Mouse (Mus musculus) embryonic facial prominence, embryonic 12.5 days (tissue): Measurements from ENCODE around the gene Ttc24. TPM values are rescaled to one million over a fixed set of nuclear protein-coding genes. Genes with fewer than 3 reads are reported as not detected.

Source experiments
- ATAC-seq: fragments of 200-750 bp; cut with Nextera tagmentation; 2 replicates; pipeline ENCODE4 v1.8.0; 2017; ENCODE audit not compliant: insufficient number of reproducible peaks, insufficient read depth, low FRiP score, low TSS enrichment
- H3K27ac ChIP-seq: fragments of 300-500 bp; sonication (generic); 2 replicates; pipeline ENCODE4 v1.5.1; 2016; ENCODE audit warnings: mild to moderate bottlenecking
- H3K27me3 ChIP-seq: fragments of 300-500 bp; sonication (generic); 2 replicates; pipeline ENCODE4 v1.6.1; 2016; ENCODE audit warnings: mild to moderate bottlenecking, moderate library complexity
- H3K36me3 ChIP-seq: fragments of 300-500 bp; sonication (generic); 2 replicates; pipeline ENCODE4 v1.6.1; 2016; ENCODE audit warnings: mild to moderate bottlenecking
- H3K4me1 ChIP-seq: fragments of 300-500 bp; sonication (generic); 2 replicates; pipeline ENCODE4 v1.6.1; 2016
- H3K4me2 ChIP-seq: fragments of 300-500 bp; sonication (generic); replicated peaks from 2 replicates; pipeline ENCODE4 v1.6.1; 2016; ENCODE audit warnings: mild to moderate bottlenecking, moderate library complexity
- H3K4me3 ChIP-seq: fragments of 300-500 bp; sonication (generic); 2 replicates; pipeline ENCODE4 v1.5.1; 2016; ENCODE audit warnings: mild to moderate bottlenecking
- H3K9ac ChIP-seq: fragments of 300-500 bp; sonication (generic); 2 replicates; pipeline ENCODE4 v1.6.1; 2016; ENCODE audit warnings: mild to moderate bottlenecking, moderate library complexity
- H3K9me3 ChIP-seq: fragments of 300-500 bp; sonication (generic); 2 replicates; pipeline ENCODE4 v1.6.1; 2016; ENCODE audit warnings: mild to moderate bottlenecking, moderate library complexity
- WGBS: fragments of 180-500 bp; shearing (Covaris S2); methylation state at CpG from one replicate; pipeline ENCODE4 v1.1.7; 2016; 5-methylcytosine and 5-hydroxymethylcytosine counted together
- polyA plus RNA-seq: library from polyadenylated mRNA; unstranded; fragments of >200 nt; fragmentation: Nextera tagmentation; extraction: Ambion mirVana; gene quantifications from 2 replicates; pipeline ENCODE4 v1.2.1, GENCODE M21; 2016

Ttc24 gene
- polyA plus RNA-seq, 1 experiment from 2014 or later, result 0.46 TPM

DNA sequence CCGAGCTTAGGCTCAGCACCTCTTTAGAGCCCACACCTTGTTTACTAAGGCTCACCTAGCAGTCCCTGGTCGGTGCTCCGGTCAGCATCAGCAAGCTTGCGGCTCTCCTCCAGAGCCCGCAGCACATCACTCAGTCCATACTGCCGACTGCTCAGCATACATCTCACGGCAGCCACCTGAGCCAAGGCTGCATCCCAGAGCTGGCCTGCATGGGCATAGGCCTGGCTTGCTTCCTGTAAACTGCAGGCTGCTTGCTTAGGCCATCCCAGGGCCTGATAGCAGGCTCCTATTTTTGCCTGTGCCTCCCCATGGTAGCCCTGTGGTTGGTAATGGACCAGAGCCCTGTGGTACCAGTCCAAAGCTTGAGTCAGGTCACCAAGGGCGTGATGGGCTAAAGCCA is 3.3 kb downstream of the Ttc24 start:
- ATAC-seq, result no peak
- Histone ChIP-seq H3K4me3 (no peak overlapping the region), H3K9me3 (no peaks in the 10 kb centered on the region), H3K36me3 (no peaks in the 10 kb centered on the region), H3K27me3 (0 out of 2 replicates have a peak, but pooled peaks cover 3% of the 10 kb centered on the region), H3K4me2 (no peak overlapping the region), H3K27ac (no peak overlapping the region), H3K9ac (no peak overlapping the region), H3K4me1 (no peaks in the 10 kb centered on the region)
- 81% methylated on average over 8 of the region's 8 CpGs for WGBS

DNA sequence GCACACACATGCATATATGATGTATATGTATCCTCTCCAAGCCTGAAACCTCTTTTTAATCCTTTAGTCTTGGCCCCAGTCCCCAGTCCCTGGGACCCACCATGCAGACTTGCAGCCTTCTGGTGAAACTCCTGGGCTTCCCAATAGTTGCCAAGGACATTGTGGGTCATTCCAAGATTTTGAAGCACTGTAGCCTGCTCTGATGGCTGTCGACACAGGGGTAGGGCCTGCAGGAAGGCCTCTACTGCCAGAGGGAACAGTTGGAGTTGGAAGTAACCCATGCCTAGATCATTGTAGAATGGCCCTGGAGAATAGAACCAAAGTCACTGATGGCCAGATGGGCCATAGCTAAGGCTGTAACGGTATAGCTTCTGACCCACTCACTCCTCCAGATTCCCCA is 3.8 kb downstream of the Ttc24 start:
- H3K4me3 ChIP-seq, result no peak overlapping the region
- no peak overlapping the region for H3K4me2 ChIP-seq
- H3K9ac ChIP-seq, result no peak overlapping the region
- ATAC-seq, result no peak
- no peak overlapping the region for H3K27ac ChIP-seq
- H3K4me1 ChIP-seq, result no peaks in the 10 kb centered on the region
- no peaks in the 10 kb centered on the region for H3K9me3 ChIP-seq
- H3K27me3 ChIP-seq, result 0 out of 2 replicates have a peak, but pooled peaks cover 3% of the 10 kb centered on the region
- H3K36me3 ChIP-seq, result no peaks in the 10 kb centered on the region
- 57% methylated on average over 2 of the region's 2 CpGs for WGBS

DNA sequence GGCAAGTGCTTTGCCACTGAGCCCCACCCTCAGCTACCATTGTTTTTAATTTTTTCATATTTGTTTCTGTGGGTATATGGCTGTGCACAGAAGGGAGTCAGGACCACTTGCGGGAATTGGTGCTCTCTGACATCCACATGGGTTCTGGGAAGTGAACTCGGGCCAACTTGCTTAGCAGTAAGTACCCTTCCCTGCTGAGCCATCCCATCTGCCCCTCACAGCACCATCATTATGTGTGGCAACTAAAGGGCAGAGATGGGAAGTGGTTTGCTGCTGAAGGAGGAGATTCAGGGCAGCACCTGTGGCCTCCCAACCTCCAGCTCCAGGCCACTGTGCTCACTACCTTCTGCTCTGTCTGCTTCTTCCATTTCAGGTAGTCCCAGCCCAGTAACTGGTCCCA is 4.5 kb downstream of the Ttc24 start:
- no peak overlapping the region for H3K4me3 ChIP-seq
- no peak overlapping the region for H3K27ac ChIP-seq
- no peaks in the 10 kb centered on the region for H3K4me1 ChIP-seq
- no peaks in the 10 kb centered on the region for H3K36me3 ChIP-seq
- 0 out of 2 replicates have a peak, but pooled peaks cover 3% of the 10 kb centered on the region for H3K27me3 ChIP-seq
- no peaks in the 10 kb centered on the region for H3K9me3 ChIP-seq
- H3K4me2 ChIP-seq, result no peak overlapping the region
- WGBS, result 75% methylated on average over 2 of the region's 2 CpGs
- H3K9ac ChIP-seq, result no peak overlapping the region
- no peak for ATAC-seq

DNA sequence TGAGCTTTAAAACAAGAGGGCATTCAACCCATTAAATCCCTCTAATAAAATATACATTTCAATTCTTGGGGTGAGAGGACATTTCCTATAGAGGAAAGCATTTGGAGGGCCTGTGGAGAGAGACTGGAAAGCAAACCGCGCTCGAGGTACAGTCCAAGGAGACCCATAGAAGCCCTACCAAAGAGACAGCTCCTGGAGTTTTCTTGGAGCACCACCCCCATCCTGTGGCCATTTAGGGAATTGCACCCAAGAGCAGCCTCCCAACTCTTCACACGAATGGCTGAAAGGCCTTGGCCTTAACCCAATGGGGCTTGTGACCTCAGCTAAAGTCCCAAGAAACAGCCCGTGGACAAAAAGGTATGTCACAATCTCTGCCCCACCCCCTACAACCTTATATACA is 6.3 kb downstream of the Ttc24 start:
- ATAC-seq, result peak; percentile 44; the same call in 1 of the 2 replicates
- 0 out of 2 replicates have a peak, but pooled peaks cover 3% of the 10 kb centered on the region for H3K27me3 ChIP-seq
- no peaks in the 10 kb centered on the region for H3K36me3 ChIP-seq
- no peak overlapping the region for H3K4me2 ChIP-seq
- H3K9me3 ChIP-seq, result no peaks in the 10 kb centered on the region
- no peak overlapping the region for H3K9ac ChIP-seq
- no peak overlapping the region for H3K4me3 ChIP-seq
- no peak overlapping the region for H3K27ac ChIP-seq
- WGBS, result 4% methylated on average over 5 of the region's 5 CpGs
- H3K4me1 ChIP-seq, result no peaks in the 10 kb centered on the region

DNA sequence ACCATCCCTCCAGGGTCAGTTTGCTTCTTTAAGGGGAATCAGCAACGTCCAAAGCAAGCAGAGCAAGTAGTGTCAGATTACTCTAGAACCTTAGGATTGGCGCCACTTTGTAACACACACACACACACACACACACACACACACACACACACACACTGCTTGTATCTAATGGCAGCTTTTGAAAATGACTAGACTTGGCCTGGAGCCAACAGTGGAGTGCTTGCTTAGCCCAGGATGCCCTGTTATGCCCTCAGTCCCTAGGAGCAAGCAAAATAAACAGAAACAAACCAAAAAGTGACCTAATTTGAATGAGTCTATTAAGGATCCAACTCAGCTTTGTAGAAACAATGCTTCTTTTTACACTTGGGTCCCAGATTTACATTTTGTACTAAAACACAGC is 9.7 kb downstream of the Ttc24 start:
- Histone ChIP-seq H3K4me2 (no peak overlapping the region), H3K27ac (no peak overlapping the region), H3K36me3 (no peaks in the 10 kb centered on the region), H3K9ac (no peak overlapping the region), H3K9me3 (no peaks in the 10 kb centered on the region), H3K27me3 (no peaks in the 10 kb centered on the region), H3K4me1 (no peaks in the 10 kb centered on the region), H3K4me3 (no peak overlapping the region)
- ATAC-seq, result no peak
- 10% methylated on average over 2 of the region's 2 CpGs for WGBS

DNA sequence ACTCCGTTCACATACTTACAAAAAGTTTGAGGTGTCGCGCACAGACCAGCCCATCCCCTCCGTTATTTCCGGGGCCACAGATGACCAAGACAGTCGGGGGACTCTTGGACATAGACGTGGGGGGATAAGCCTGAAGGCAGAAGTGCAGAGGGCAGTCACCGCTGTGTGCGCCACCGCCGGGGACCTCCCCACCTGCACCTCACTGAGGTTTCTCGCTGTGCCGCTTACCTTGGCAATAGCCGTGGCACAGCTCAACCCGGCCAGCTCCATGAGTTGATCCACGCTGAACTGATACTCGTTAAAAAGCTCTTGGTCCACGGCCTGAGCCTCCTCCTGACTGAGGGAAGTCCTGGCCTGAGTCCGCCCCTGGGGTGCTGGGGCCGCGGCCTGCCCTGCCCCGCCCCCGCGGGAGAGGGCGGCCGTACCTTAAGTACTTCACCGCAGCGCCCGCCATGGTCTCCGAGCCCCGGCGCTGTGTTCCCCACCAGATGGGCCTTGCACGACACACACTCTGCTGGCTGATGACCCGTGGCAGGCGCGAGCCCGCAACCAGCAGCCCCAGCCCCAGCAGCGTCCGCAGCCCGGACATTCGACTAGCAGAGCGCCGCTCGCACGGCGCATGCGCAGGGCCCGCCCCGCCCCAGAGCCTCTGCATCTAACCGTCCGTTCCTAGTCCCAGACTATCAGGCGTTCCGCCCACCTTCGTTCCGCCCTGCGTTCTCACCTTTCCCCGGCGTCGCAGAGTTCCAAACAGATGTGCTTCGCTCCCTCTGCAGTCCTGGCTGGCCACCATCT is 20.0 kb downstream of the Ttc24 start, which contains the start of gene Naxe:
Gene Naxe (minus strand): TSS at position 594 of the 795 bp plus-strand sequence.
- peak; percentile 91 for ATAC-seq
- H3K36me3 ChIP-seq, result peaks cover 37% of the 10 kb centered on the region
- peak within 1 kb of the TSS; percentile 90 for H3K9ac ChIP-seq

DNA sequence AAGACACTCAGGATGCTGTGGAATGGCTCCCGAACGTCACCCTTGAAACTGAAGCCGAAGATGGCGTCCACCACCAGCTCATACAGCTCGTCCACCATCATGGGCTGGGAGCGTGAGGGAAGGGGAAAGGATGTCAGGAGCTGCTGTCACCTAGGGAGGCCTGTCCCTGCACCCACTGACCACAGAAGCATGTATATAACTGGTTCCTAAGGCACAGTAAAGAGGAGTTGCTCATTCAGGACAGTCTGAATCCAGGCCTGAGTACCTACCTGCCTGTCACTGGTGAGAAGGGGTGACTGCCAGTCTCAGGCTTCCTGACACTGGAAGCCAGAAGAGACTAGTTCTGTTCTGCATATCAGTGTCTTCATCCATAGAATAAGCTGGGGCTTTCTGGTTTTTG is 21.1 kb downstream of the Ttc24 start:
- no peak for ATAC-seq
- no peak overlapping the region for H3K27ac ChIP-seq
- peak overlapping the region; percentile 92; the same call in 1 of the 2 replicates for H3K4me3 ChIP-seq
- H3K9ac ChIP-seq, result peak overlapping the region; percentile 90; the same call in 1 of the 2 replicates
- H3K36me3 ChIP-seq, result peaks cover 47% of the 10 kb centered on the region
- H3K4me2 ChIP-seq, result peak overlapping the region; percentile 84
- peaks cover 10% of the 10 kb centered on the region for H3K4me1 ChIP-seq
- no peaks in the 10 kb centered on the region for H3K27me3 ChIP-seq
- 84% methylated on average over 6 of the region's 6 CpGs for WGBS
- H3K9me3 ChIP-seq, result no peaks in the 10 kb centered on the region

More for the DNA sequence above, 20.0 kb downstream of the Ttc24 start, which contains the start of gene Naxe:
- H3K4me1 ChIP-seq, result peaks cover 10% of the 10 kb centered on the region
- H3K9me3 ChIP-seq, result no peaks in the 10 kb centered on the region
- H3K27me3 ChIP-seq, result no peaks in the 10 kb centered on the region
- under 1% methylated on average over 60 of the region's 60 CpGs for WGBS
- H3K27ac ChIP-seq, result peak within 1 kb of the TSS; percentile 81
- peak within 1 kb of the TSS; percentile 92 for H3K4me3 ChIP-seq
- peak within 1 kb of the TSS; percentile 84 for H3K4me2 ChIP-seq

DNA sequence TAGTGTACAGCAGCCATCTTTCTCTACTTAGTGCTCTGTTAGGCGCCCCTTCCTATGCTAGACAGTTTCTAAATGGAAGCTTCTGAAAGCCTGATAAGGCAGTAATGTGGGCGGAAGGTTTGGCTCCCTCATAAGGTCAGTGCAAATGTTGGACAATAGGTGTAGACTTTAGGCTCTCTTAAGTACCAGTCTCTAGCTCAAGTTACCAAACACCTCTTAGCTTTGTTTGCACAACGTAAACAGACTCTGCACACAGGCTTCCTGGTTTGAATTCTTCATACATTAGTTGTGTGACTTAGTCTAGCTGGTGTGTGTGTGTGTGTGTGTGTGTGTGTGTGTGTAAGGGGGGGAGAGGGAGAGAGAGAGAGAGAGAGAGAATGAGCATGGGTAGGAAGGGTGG is 28.6 kb downstream of the Ttc24 start:
- Histone ChIP-seq H3K36me3 (peaks cover 37% of the 10 kb centered on the region), H3K4me2 (no peak overlapping the region), H3K4me1 (no peaks in the 10 kb centered on the region), H3K9ac (no peak overlapping the region), H3K9me3 (no peaks in the 10 kb centered on the region), H3K4me3 (no peak overlapping the region), H3K27me3 (no peaks in the 10 kb centered on the region), H3K27ac (no peak overlapping the region)
- ATAC-seq, result no peak
- 74% methylated on average over 3 of the region's 3 CpGs for WGBS

DNA sequence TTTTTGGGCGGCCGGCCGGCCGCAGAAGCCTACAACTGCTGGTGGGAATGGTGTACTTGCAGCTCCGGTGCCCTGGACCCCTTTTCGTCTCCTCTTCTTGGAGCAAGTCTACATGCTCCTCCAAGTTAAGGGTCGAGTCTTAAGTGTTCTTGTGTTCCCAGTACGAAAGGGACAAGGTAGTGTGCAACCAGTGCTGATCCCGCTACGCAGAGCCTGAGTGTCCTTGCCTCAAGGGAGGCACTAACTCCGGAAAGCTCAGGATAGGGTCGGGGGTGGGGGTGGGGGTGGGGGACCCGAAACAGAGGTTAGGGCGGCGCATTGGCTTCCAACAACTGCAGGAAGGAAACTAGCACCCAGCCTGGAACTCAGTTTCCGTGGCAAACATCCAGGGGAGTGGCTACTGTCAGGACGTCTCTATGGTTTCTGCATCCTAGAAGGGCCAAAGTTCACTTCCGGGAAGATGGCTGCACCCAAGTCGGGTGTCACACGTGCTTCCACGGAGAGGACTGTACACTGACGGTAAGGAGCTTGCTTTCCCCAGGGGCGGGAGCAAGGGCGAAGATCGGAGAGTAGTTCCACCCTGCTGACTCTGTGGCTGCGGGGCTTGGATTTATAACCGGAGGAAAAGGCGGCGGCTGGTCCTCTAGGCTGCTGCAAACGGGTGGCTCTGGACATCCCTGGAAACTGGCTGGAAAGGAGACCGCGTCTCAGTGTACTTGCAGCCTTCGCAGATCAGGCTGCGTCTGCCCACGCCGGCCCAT is 35.3 kb downstream of the Ttc24 start, which contains the start of gene Gpatch4:
Gene Gpatch4 (plus strand): TSS at position 448 of the 761 bp plus-strand sequence.
- Histone ChIP-seq H3K27me3 (0 out of 2 replicates have a peak, but pooled peaks cover 24% of the 10 kb centered on the region), H3K36me3 (no peaks in the 10 kb centered on the region), H3K4me2 (peak within 1 kb of the TSS; percentile 74), H3K9me3 (no peaks in the 10 kb centered on the region), H3K4me3 (peak within 1 kb of the TSS; percentile 76), H3K4me1 (peaks cover 3% of the 10 kb centered on the region; the same call in 1 of the 2 replicates), H3K9ac (peak within 1 kb of the TSS; percentile 54), H3K27ac (0 out of 2 replicates have a peak within 1 kb of the TSS, but pooled peaks have one; percentile 12)
- WGBS, result 11% methylated on average over 36 of the region's 36 CpGs
- peak; percentile 83 for ATAC-seq

DNA sequence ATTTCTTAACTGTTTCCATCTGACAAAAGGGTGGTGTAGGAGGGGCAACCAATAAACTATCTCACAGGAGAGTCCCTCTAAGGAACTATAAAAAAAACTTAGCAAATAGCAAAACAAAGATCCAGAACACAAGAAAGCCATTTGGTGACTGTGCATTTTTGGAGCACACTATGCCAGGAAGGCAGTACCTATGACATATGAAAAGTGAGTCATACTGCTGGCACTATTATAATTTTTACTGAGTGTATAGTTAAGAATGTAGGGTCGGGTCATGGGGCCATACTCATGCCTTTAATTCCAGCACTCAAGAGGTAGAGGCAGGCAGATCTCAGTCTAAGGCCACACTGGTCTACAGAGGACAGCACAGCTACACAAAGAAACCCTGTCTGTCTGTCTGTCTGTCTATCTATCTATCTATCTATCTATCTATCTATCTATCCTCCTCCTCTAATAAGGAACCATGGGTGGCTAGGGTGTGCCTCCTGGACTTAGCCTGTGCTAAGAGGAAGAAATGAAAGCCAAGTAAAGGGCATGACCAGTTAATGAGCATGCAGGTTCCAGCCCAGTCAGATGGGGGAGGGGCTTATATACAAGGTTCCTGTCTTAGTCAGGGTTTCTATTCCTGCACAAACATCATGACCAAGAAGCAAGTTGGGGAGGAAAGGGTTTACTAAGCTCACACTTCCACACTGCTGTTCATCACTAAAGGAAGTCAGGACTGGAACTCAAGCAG is 42.4 kb downstream of the Ttc24 start:
- no peak overlapping the region for H3K4me3 ChIP-seq
- no peak overlapping the region for H3K4me2 ChIP-seq
- H3K9ac ChIP-seq, result no peak overlapping the region
- WGBS, result 56% methylated on average over 1 of the region's 1 CpGs
- H3K4me1 ChIP-seq, result no peaks in the 10 kb centered on the region
- no peak for ATAC-seq
- H3K9me3 ChIP-seq, result no peaks in the 10 kb centered on the region
- no peak overlapping the region for H3K27ac ChIP-seq
- H3K36me3 ChIP-seq, result no peaks in the 10 kb centered on the region
- peaks cover 44% of the 10 kb centered on the region for H3K27me3 ChIP-seq

DNA sequence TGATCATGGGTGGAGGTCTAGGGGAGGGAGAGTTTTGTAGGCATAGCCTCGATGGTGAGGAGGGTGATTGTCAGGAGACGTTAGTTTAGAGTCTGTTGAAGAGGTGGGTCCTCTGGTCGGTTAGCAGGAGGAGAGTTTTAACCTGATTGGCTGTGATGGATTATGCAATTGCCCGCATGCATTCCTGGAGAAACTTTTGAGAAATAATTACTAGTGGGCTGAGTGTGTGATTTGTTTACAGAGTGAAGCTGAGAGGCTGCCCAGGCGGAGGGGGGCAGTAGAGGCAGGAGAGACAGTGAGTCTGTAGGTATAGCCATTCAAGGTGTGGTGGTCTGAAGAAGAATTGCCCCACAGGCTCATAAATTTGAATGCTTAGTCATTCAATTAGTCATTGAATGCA is 44.6 kb downstream of the Ttc24 start:
- Histone ChIP-seq H3K9ac (no peak overlapping the region), H3K9me3 (no peaks in the 10 kb centered on the region), H3K27ac (no peak overlapping the region), H3K36me3 (no peaks in the 10 kb centered on the region), H3K27me3 (peaks cover 41% of the 10 kb centered on the region), H3K4me3 (no peak overlapping the region), H3K4me2 (no peak overlapping the region), H3K4me1 (no peaks in the 10 kb centered on the region)
- no peak for ATAC-seq
- 64% methylated on average over 5 of the region's 5 CpGs for WGBS
